Mouse (Mus musculus): ENCODE data around the gene Rad51b.

Gene Rad51b

GRCm38 (mm10) chr12:79511454-79512204, 214.5 kb downstream of the Rad51b start:
- in situ Hi-C loops (cut with MboI; ENCODE audit: unreplicated experiment in 2 of 2), result no loop called here

- in situ Hi-C loops (cut with MboI; ENCODE audit: unreplicated experiment in 2 of 2), result no loop called here
Observed at GRCm38 (mm10) chr12:79512205-79512886, 215.3 kb downstream of the Rad51b start.

GRCm38 (mm10) chr12:79512982-79513681, 216.1 kb downstream of the Rad51b start:
- in situ Hi-C loops (cut with MboI; ENCODE audit: unreplicated experiment in 2 of 2), result no loop called here

- in situ Hi-C loops (cut with MboI; ENCODE audit: unreplicated experiment in 2 of 2), result no loop called here
Observed at GRCm38 (mm10) chr12:79514680-79515079, 217.6 kb downstream of the Rad51b start.

- in situ Hi-C loops (cut with MboI; ENCODE audit: unreplicated experiment in 2 of 2), result no loop called here
Observed at GRCm38 (mm10) chr12:79522374-79522773, 225.3 kb downstream of the Rad51b start.

GRCm38 (mm10) chr12:79524941-79525871, 228.1 kb downstream of the Rad51b start:
- in situ Hi-C loops (cut with MboI; ENCODE audit: unreplicated experiment in 2 of 2), result no loop called here

- in situ Hi-C loops (cut with MboI; ENCODE audit: unreplicated experiment in 2 of 2), result no loop called here
Observed at GRCm38 (mm10) chr12:79525872-79526271, 228.8 kb downstream of the Rad51b start.

- in situ Hi-C loops (cut with MboI; ENCODE audit: unreplicated experiment in 2 of 2), result no loop called here
Observed at GRCm38 (mm10) chr12:79527222-79527621, 230.1 kb downstream of the Rad51b start.

- in situ Hi-C loops (cut with MboI; ENCODE audit: unreplicated experiment in 2 of 2), result no loop called here
Observed at GRCm38 (mm10) chr12:79530275-79530902, 233.3 kb downstream of the Rad51b start.

GRCm38 (mm10) chr12:79531809-79532798, 235.0 kb downstream of the Rad51b start:
- in situ Hi-C loops (cut with MboI; ENCODE audit: unreplicated experiment in 2 of 2), result no loop called here

GRCm38 (mm10) chr12:79534778-79535177, 237.7 kb downstream of the Rad51b start:
- in situ Hi-C loops (cut with MboI; ENCODE audit: unreplicated experiment in 2 of 2), result no loop called here

- in situ Hi-C loops (cut with MboI; ENCODE audit: unreplicated experiment in 2 of 2), result no loop called here
Observed at GRCm38 (mm10) chr12:79535532-79536437, 238.7 kb downstream of the Rad51b start.

- in situ Hi-C loops (cut with MboI; ENCODE audit: unreplicated experiment in 2 of 2), result no loop called here
Observed at GRCm38 (mm10) chr12:79540176-79540575, 243.1 kb downstream of the Rad51b start.

- in situ Hi-C loops (cut with MboI; ENCODE audit: unreplicated experiment in 2 of 2), result no loop called here
Observed at GRCm38 (mm10) chr12:79541581-79541980, 244.5 kb downstream of the Rad51b start.

- in situ Hi-C loops (cut with MboI; ENCODE audit: unreplicated experiment in 2 of 2), result no loop called here
Observed at GRCm38 (mm10) chr12:79545063-79545462, 248.0 kb downstream of the Rad51b start.

- in situ Hi-C loops (cut with MboI; ENCODE audit: unreplicated experiment in 2 of 2), result no loop called here
Observed at GRCm38 (mm10) chr12:79547556-79547955, 250.5 kb downstream of the Rad51b start.

- in situ Hi-C loops (cut with MboI; ENCODE audit: unreplicated experiment in 2 of 2), result no loop called here
Observed at GRCm38 (mm10) chr12:79548607-79549330, 251.7 kb downstream of the Rad51b start.

Data from v-Abl transformed pro-B cells (cell line).